Mouse (Mus musculus) forebrain, embryonic 11.5 days (tissue): ENCODE measurements around the gene Lipt1. TPM values are rescaled to one million over a fixed set of nuclear protein-coding genes. Genes with fewer than 3 reads are reported as not detected.

Experiments used
- ATAC-seq: fragments of 200-750 bp; cut with Nextera tagmentation; replicated peaks from 2 replicates; pipeline ENCODE4 v1.8.0; 2017; ENCODE audit warnings: moderate TSS enrichment; ENCODE audit not compliant: low FRiP score
- DNase-seq: peaks from one replicate; pipeline ENCODE4 v3.0.0-alpha.2; 2017; ENCODE audit warnings: low spot score
- H3K27ac ChIP-seq: fragments of 300-500 bp; sonication (generic); 2 replicates; pipeline ENCODE4 v1.5.1; 2014; ENCODE audit warnings: low read depth, low read length
- H3K27me3 ChIP-seq: fragments of 300-500 bp; sonication (generic); 2 replicates; pipeline ENCODE4 v1.6.1; 2014; ENCODE audit warnings: mild to moderate bottlenecking, low read length, mixed read lengths; ENCODE audit not compliant: control insufficient read depth, insufficient read depth
- H3K36me3 ChIP-seq: fragments of 300-500 bp; sonication (generic); 2 replicates; pipeline ENCODE4 v1.6.1; 2014; ENCODE audit warnings: mild to moderate bottlenecking, low read length, moderate library complexity, mixed read lengths; ENCODE audit not compliant: control insufficient read depth, insufficient read depth
- H3K4me1 ChIP-seq: fragments of 300-500 bp; sonication (generic); replicated peaks from 2 replicates; pipeline ENCODE4 v1.6.1; 2014; ENCODE audit warnings: low read length, mixed read lengths; ENCODE audit not compliant: control insufficient read depth, insufficient read depth
- H3K4me2 ChIP-seq: fragments of 300-500 bp; sonication (generic); 2 replicates; pipeline ENCODE4 v1.6.1; 2014; ENCODE audit warnings: low read depth, mild to moderate bottlenecking, low read length, moderate library complexity, mixed read lengths; ENCODE audit not compliant: severe bottlenecking
- H3K4me3 ChIP-seq: fragments of 300-500 bp; sonication (generic); 2 replicates; pipeline ENCODE4 v1.5.1; 2014; ENCODE audit warnings: low read depth, low read length
- H3K9ac ChIP-seq: fragments of 300-500 bp; sonication (generic); 2 replicates; pipeline ENCODE4 v1.6.1; 2014; ENCODE audit warnings: low read length
- H3K9me3 ChIP-seq: fragments of 300-500 bp; sonication (generic); 2 replicates; pipeline ENCODE4 v1.6.1; 2016; ENCODE audit warnings: low read length, mixed read lengths; ENCODE audit not compliant: control insufficient read depth
- WGBS: fragments of 180-500 bp; shearing (Covaris S2); extraction: QIAGEN DNeasy Blood & Tissue Kit; methylation state at CpG from one replicate; pipeline ENCODE4 v1.1.7; 2014; 5-methylcytosine and 5-hydroxymethylcytosine counted together
- polyA plus RNA-seq: library from polyadenylated mRNA; unstranded; fragments of >200 nt; fragmentation: Nextera tagmentation; extraction: Ambion mirVana; gene quantifications from 2 replicates; pipeline ENCODE4 v1.2.1, GENCODE M21; 2014

The Lipt1 gene
- polyA plus RNA-seq: 8.6 and 9.1 TPM in 2 replicates

DNA sequence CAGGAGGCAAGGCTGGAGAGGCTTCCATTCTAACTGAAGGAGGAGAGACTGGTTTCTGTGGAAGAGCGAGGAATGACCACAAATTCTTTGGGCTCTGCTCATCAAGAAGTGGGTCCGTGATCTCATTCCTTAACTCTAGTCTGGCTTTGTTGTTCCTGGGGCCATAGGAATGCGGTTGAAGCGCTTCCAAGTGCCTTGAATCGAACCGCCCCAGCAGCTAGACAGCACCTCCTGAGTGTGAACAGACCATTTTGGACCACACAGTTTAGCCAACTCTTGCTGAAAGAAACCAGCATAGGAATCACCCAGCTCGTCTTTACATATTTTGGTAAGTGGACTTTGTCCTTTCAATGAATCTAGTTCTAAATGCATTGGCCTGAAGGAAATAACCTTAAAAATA is at the start of gene Lipt1:
TSS of gene Lipt1 (plus strand) at position 35 of the 400 bp plus-strand sequence.
- DNase-seq: peak; percentile 51
- Histone ChIP-seq H3K4me1 (no peaks in the 10 kb centered on the region), H3K27ac (0 out of 2 replicates have a peak within 1 kb of the TSS, but pooled peaks have one; percentile 12), H3K27me3 (no peaks in the 10 kb centered on the region; the same call in 1 of the 2 replicates), H3K9ac (peak within 1 kb of the TSS; percentile 55), H3K4me2 (peak within 1 kb of the TSS; percentile 61), H3K9me3 (peaks cover 7% of the 10 kb centered on the region; the same call in 1 of the 2 replicates), H3K4me3 (peak within 1 kb of the TSS; percentile 45), H3K36me3 (peaks cover 8% of the 10 kb centered on the region; the same call in 1 of the 2 replicates)
- 8% methylated on average over 7 of the region's 7 CpGs for WGBS
- peak; percentile 68 for ATAC-seq

DNA sequence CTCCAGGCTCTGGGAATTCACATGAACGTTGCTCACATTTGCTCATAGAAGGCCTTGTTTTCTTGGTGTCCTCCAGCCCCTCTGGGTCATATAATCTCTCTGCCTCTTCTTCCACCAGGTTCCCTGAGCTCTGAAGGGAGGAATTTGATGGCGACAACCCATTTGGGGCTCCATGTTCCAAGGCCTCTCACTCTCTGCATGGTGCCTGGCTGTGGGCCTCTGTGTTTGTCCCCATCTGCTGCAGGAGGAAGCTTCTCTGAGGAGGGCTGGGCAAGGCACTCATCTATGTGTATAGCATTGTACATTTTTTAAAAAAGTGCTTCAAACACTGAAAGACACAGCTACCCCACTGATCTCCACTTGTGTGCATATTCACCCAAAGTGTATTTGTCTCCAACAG is 39.9 kb upstream of the Lipt1 start:
- DNase-seq: no peak
- H3K4me1 ChIP-seq: no peaks in the 10 kb centered on the region
- H3K36me3 ChIP-seq: no peaks in the 10 kb centered on the region
- WGBS: 84% methylated on average over 2 of the region's 2 CpGs
- no peaks in the 10 kb centered on the region for H3K27me3 ChIP-seq
- no peak for ATAC-seq
- H3K4me2 ChIP-seq: no peak overlapping the region
- no peaks in the 10 kb centered on the region for H3K9me3 ChIP-seq
- H3K4me3 ChIP-seq: no peak overlapping the region
- no peak overlapping the region for H3K9ac ChIP-seq
- H3K27ac ChIP-seq: no peak overlapping the region

DNA sequence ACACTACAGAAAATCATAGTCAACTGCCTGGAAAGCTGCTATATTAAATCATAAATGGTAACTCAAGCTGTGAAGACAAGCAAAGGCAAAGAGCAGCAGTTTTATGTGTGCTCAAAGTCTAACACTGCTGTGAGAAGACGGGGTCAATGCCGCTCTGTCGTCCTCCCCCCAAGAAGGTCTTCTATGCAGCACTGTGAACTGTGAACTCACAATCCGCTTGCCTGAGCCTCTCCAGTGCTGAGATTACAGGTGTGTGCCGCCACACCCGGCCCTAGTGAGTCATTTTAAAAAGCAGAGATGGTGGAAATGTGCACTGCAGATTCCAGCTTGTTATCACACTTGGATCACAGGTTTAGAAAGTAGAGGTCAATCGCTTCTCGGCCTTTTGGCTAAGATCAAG is 24.7 kb upstream of the Lipt1 start:
- Histone ChIP-seq H3K4me1 (no peaks in the 10 kb centered on the region), H3K27me3 (no peaks in the 10 kb centered on the region), H3K4me2 (no peak overlapping the region), H3K36me3 (no peaks in the 10 kb centered on the region), H3K9ac (no peak overlapping the region), H3K9me3 (no peaks in the 10 kb centered on the region), H3K27ac (no peak overlapping the region), H3K4me3 (no peak overlapping the region)
- ATAC-seq: no peak
- no peak for DNase-seq
- 87% methylated on average over 8 of the region's 8 CpGs for WGBS

DNA sequence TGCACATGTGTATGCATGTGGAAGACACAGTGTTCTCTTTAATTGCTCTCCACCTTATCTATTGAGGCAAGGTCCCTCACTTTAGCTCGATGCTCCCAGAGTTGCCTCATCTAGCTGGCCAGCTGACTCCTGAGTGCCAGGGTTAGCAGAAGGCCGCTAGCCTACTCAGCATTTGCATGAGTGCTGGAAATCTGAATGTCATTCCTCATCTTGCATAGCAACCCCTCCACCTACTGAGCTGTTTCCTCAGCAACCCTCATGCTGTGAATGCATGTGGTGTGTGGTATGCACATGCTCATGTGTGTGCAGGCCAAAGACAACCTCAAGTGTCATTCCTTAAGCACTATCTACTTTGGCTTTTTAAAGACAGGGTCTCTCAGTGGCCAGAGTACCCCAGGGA is 20.8 kb upstream of the Lipt1 start:
- no peaks in the 10 kb centered on the region for H3K9me3 ChIP-seq
- DNase-seq (no peak), ATAC-seq (no peak)
- no peaks in the 10 kb centered on the region for H3K27me3 ChIP-seq
- H3K4me2 ChIP-seq: no peak overlapping the region
- no peaks in the 10 kb centered on the region for H3K36me3 ChIP-seq
- H3K4me3 ChIP-seq: no peak overlapping the region
- no peak overlapping the region for H3K9ac ChIP-seq
- H3K27ac ChIP-seq: no peak overlapping the region
- 74% methylated on average over 2 of the region's 2 CpGs for whole genome bisulfite sequencing
- H3K4me1 ChIP-seq: no peaks in the 10 kb centered on the region

DNA sequence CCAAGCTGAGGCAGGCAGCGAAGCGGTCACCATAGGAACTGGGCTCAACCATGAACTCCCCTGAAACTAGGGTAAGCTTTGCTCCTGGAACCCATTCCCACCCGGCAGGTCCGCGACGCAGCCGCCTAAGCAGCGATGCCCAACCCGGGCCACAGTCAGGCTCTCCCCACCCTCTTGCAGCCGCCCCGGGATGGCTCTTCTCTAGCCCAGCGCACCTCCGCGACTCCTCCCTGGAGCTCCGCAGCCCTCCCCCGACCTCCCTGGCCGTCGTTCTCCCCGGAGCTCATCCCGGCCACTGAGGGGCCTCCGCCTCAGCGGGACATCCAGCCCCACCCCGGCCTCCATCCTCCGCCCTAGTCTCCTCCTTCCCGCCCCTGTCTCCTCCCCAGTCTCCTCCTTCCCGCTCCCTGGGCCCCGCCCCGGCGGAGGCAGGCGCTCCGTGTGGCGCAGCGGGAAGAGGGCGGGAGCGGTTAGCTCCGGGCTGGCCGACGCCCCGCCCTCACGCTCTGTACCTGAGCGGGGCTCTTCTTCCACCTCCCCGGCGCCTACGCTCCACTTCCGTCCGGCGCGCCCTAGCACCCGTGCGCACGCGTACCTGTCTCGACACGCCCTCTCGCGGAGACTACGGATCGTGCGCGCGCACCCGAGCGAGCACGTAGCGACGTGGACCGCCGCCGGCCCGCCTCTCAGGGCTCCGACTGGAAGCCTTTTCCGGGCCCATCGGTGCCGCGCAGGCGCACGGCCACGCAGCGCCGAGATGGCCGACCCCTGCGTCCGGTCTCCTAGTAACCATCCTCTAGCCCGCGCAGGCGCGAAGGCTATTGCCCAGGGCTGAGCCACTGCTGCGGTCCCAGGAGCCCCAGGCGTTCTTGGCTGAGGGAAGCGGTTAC is 6.8 kb upstream of the Lipt1 start:
- ATAC-seq (peak; percentile 99), DNase-seq (peak; percentile 100)
- Histone ChIP-seq H3K4me2 (peak overlapping the region; percentile 74), H3K4me3 (peak overlapping the region; percentile 61), H3K9me3 (no peaks in the 10 kb centered on the region), H3K27me3 (no peaks in the 10 kb centered on the region; the same call in 1 of the 2 replicates), H3K4me1 (no peaks in the 10 kb centered on the region; the same call in 1 of the 2 replicates), H3K36me3 (no peaks in the 10 kb centered on the region), H3K27ac (peak overlapping the region; percentile 86), H3K9ac (peak overlapping the region; percentile 70)
- under 1% methylated on average over 63 of the region's 90 CpGs for WGBS

DNA sequence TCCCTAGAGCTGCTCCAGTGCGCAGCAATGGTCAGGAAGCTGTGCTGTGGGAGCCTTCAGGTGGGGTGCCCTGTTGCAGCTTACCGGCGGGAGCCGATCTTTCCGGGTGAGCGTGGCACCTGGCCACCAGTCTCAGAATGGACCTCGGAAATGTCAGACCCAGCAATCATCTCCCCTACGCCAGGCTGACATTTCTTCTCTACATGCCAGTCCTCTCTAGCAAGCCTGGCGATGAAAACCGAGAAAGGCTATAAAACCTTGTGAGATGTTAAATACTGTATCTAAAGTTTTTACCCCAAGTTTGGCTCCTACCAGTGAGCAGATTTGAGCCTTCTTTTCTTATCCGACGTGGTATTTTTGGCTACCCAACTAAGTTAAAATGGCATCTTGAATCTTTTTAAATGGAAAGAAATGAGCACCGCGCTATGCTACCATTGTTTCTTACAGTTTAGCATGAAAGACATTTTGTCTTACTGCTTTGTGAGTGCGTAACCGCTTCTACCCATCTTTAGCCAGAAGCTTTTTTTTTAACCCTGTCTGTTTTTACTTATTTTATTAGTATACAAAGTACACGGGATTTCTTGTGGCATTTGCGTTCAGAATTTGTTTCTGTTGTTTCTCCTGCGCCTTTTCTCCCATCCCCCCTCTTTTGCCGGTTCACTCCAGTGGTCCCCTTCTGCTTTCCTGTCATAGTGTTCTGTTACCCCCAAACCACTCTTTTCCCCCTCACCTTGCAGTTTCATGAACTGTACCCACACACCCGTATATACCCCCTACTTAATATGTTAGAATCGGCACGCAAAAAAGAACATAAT is 5.9 kb upstream of the Lipt1 start:
- ATAC-seq: no peak
- WGBS: 11% methylated on average over 23 of the region's 23 CpGs
- no peaks in the 10 kb centered on the region for H3K36me3 ChIP-seq
- peak overlapping the region; percentile 74 for H3K4me2 ChIP-seq
- H3K4me3 ChIP-seq: peak overlapping the region; percentile 61
- H3K27me3 ChIP-seq: no peaks in the 10 kb centered on the region; the same call in 1 of the 2 replicates
- H3K4me1 ChIP-seq: no peaks in the 10 kb centered on the region; the same call in 1 of the 2 replicates
- DNase-seq: no peak
- H3K27ac ChIP-seq: peak overlapping the region; percentile 86
- no peaks in the 10 kb centered on the region for H3K9me3 ChIP-seq
- peak overlapping the region; percentile 70 for H3K9ac ChIP-seq

DNA sequence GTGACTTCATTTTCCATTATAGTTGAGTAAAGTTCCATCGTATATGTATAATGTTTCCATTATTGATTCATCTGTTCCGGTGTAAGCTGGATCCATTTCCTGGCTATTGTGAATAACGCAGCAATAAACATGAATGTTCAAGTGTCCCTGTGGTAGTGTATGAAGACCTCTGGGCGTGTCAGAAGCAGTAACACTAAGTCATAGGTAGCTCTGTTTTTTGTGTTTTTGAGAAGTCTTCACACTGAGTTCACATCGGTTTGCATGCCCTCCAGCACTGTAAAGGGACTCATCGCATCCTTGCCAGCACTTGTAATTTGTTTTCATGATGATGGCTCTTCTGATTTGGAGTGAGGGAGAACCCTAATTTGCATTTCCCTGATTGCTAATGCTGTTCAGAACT is 5.3 kb upstream of the Lipt1 start, which contains the start of gene Tsga10:
TSS of gene Tsga10 (minus strand) at position 144 of the 400 bp plus-strand sequence.
- DNase-seq: no peak
- peak within 1 kb of the TSS; percentile 74 for H3K4me2 ChIP-seq
- H3K4me3 ChIP-seq: peak within 1 kb of the TSS; percentile 61
- WGBS: 83% methylated on average over 6 of the region's 6 CpGs
- H3K36me3 ChIP-seq: no peaks in the 10 kb centered on the region
- no peaks in the 10 kb centered on the region; the same call in 1 of the 2 replicates for H3K27me3 ChIP-seq
- H3K4me1 ChIP-seq: no peaks in the 10 kb centered on the region; the same call in 1 of the 2 replicates
- H3K9me3 ChIP-seq: no peaks in the 10 kb centered on the region
- ATAC-seq: no peak
- peak within 1 kb of the TSS; percentile 70 for H3K9ac ChIP-seq
- peak within 1 kb of the TSS; percentile 86 for H3K27ac ChIP-seq

DNA sequence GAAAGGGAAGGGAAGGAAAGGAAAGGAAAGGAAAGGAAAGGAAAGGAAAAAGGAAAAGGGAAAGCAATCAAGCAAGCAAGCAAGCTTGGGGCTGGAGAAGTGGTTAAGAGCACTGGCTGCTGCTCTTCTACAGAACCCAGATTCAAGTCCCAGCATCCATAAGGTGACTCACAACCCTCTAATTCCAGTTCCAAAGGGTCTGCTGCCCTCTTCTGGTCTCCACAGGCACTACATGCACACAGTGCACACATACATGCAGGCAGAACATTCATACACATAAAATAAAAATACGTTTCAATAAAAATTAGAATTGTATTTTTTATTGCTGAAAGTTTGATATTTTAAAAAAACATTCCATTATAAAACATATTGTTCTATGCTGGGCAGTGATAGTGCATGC is 4.5 kb upstream of the Lipt1 start:
- 78% methylated on average over 1 of the region's 1 CpGs for WGBS
- Histone ChIP-seq H3K9me3 (no peaks in the 10 kb centered on the region), H3K4me3 (no peak overlapping the region), H3K9ac (no peak overlapping the region), H3K27ac (no peak overlapping the region), H3K4me2 (no peak overlapping the region), H3K36me3 (no peaks in the 10 kb centered on the region), H3K4me1 (no peaks in the 10 kb centered on the region; the same call in 1 of the 2 replicates), H3K27me3 (no peaks in the 10 kb centered on the region; the same call in 1 of the 2 replicates)
- ATAC-seq (no peak), DNase-seq (peak; percentile 57)
